8 mouse cellular contexts compared by ENCODE assay signal in the genomic region with DNA sequence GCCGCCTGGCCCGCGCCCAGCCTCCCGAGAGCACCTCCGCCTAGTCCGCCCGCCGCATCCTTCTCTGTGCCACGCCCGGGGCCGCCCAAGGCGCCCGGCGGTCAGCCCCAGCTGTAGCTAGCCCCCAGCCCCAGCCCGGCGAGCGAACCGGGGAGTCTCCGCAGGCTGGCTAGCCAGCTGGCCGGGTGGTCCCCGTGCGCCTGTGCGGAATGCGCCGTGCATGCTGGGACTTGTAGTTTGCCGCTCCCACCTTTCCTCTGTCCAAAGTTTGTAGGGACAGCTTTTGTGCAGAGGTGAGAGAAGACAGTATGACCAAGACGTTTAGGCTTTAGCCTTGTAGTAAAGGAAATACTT. TPM values are rescaled to one million over a fixed set of nuclear protein-coding genes. Genes with fewer than 3 reads are reported as not detected.
DNase-seq lines count a peak whose midpoint lies in the region; ATAC-seq and TF ChIP-seq lines count a peak whose summit lies in the region.

Arhgap44 (minus strand) TSS at position 195 of the 354 bp plus-strand sequence.

- H3K9ac ChIP-seq in forebrain, postnatal 0 days: peak within 1 kb of the TSS; percentile 80

- H3K27me3 ChIP-seq in forebrain, postnatal 0 days (ENCODE audit: insufficient read depth, low read length): no peaks in the 10 kb centered on the region

- intact Hi-C loops in heart, postnatal 36 days (cut with DNase I): loop anchor here (5.0 kb wide), 1 partner anchor 100 kb away; no protein-coding TSS in a partner anchor

- no peaks in the 10 kb centered on the region for H3K4me1 ChIP-seq in forebrain, postnatal 0 days (ENCODE audit: insufficient read depth)
- peaks cover 5% of the 10 kb centered on the region for H3K4me1 ChIP-seq in lung, adult 2 months (ENCODE audit: control insufficient read depth, insufficient read depth, low read length)

- H3K4me3 ChIP-seq in forebrain, postnatal 0 days (ENCODE audit: low read depth, low read length): peak within 1 kb of the TSS; percentile 77
- H3K4me3 ChIP-seq in lung, adult 2 months (replicated peaks; ENCODE audit: extremely low read depth, low read depth, low read length): peak within 1 kb of the TSS; percentile 64

- peak within 1 kb of the TSS; percentile 81 for H3K27ac ChIP-seq in forebrain, postnatal 0 days (ENCODE audit: low read depth, low read length)

- no peaks in the 10 kb centered on the region for H3K36me3 ChIP-seq in forebrain, postnatal 0 days (ENCODE audit: insufficient read depth)

- ATAC-seq in forebrain, postnatal 0 days: peak; percentile 97
- ATAC-seq in activated CD4-positive, CD25-positive, alpha-beta regulatory T cell, adult 4 months: no peak

- DNase-seq in Muller cell, postnatal 12 days (ENCODE audit: inconsistent ontology term): peak; percentile 65
- peak; percentile 76 for DNase-seq in cerebellum, adult 11-12 months
- DNase-seq in forebrain, postnatal 0 days: peak; percentile 80
- DNase-seq in heart, postnatal 36 days: peak; percentile 66 to 70
- peak; percentile 50 to 64 for DNase-seq in layer of hippocampus, adult 8-10 months (ENCODE audit: low spot score in 2 of 2)
- DNase-seq in lung, adult 2 months: peak; percentile 70
- DNase-seq in retina, postnatal 1 day: peak; percentile 81

- 3% methylated on average over 26 of the region's 27 CpGs for WGBS in forebrain, postnatal 0 days
- under 1% methylated on average over 26 of the region's 27 CpGs for WGBS in lung, adult 2 months

- H3K9me3 ChIP-seq in forebrain, postnatal 0 days (ENCODE audit: low read length): no peaks in the 10 kb centered on the region

- peak within 1 kb of the TSS; percentile 94 for H3K4me2 ChIP-seq in forebrain, postnatal 0 days (ENCODE audit: low read depth)

- TF ChIP-seq CTCF in forebrain, postnatal 0 days (IDR thresholded peaks at IDR 0.05; ENCODE audit: low read depth): no peak
- TF ChIP-seq CTCF in lung, adult 2 months (IDR thresholded peaks at IDR 0.05; ENCODE audit: insufficient read depth, low read length): no peak

- TF ChIP-seq POLR2A in lung, adult 2 months (IDR thresholded peaks at IDR 0.05; ENCODE audit: borderline replicate concordance, extremely low read depth, low read depth, low read length): peak; percentile 29; the same call in 1 of the 2 replicates

RNA-seq across cellular contexts. Expression of gene Arhgap44, which starts in this region (rescaled TPM):
- total RNA-seq in forebrain, postnatal 0 days (2014; rRNA removed): 27.4 and 29.6 TPM in 2 replicates
- polyA plus RNA-seq in forebrain, postnatal 0 days (2015; fragmentation: Nextera tagmentation; extraction: Ambion mirVana): 13.6 and 17.4 TPM in 2 replicates
- 10 to 100 TPM; 20.8 to 24.3 TPM for total RNA-seq in heart, postnatal 36 days (2021)
- 100 to 1,000 TPM; 110 to 119 (median 112) TPM for total RNA-seq in layer of hippocampus, adult 8-10 months (2022)
- polyA plus RNA-seq in lung, adult 2 months (2012; rRNA removed): 28.1 and 32.6 TPM in 2 replicates
- polyA plus RNA-seq in activated CD4-positive, CD25-positive, alpha-beta regulatory T cell, adult 4 months (2017; shearing (Covaris generic)): under 1 TPM in 1 of 2 experiments, not detected in 1; 0.25 TPM

Comparison
In these comparisons a context has a peak if more than half of its experiments do, and no peak if none do; other contexts are left out.
1. RNA of gene Arhgap44 (polyA plus RNA-seq): 28.1 to 32.6 TPM in lung, adult 2 months and 13.6 to 17.4 TPM in forebrain, postnatal 0 days; 0.25 TPM in activated CD4-positive, CD25-positive, alpha-beta regulatory T cell, adult 4 months; every median in the first group is over 10 times any median in the second.
2. Peak in every context shown above with its lines, with median percentiles within 50 percentile points of each other: DNase-seq.